Comparison of ENCODE assay signal across 16 mouse cellular contexts in the genomic region with DNA sequence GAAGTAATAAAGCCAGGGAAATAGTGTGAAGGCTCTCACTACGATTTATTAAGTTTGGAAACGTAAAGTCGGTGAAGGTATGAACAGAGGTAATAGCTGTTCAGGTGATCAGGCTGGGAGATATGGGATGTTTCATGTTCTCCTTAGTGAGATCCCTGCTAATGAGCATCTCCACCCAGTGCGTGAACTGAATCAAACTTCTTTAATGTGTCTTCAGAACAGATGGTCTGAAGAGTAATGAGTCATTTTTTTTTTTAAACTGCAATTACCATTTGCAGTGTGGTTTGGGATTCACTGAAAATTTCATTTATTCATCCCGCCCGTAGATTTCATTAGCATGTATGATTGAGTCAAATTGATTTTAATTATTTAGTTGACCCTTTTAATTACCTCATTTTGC.
"Had no signal": no experiment of that assay in that cellular context is flagged by ENCODE, and none has a peak within 500 bp of the region (broad histone marks: within the 10 kb centered on the region; RNA-seq: fewer than 3 reads in every experiment).

No protein-coding gene starts in this region.

- H3K27ac ChIP-seq: layer of hippocampus, adult 2 months; limb, embryonic 12.5 days; liver, embryonic 13.5 days; lung, embryonic 15.5 days; macrophage; midbrain, embryonic 13.5 days; neural tube, embryonic 12.5 days; stomach, postnatal 0 days had no signal

- H3K36me3 ChIP-seq: limb, embryonic 12.5 days; liver, embryonic 13.5 days; lung, embryonic 15.5 days; midbrain, embryonic 13.5 days; neural tube, embryonic 12.5 days had no signal

- H3K4me3 ChIP-seq: layer of hippocampus, adult 2 months; limb, embryonic 12.5 days; liver, embryonic 13.5 days; lung, embryonic 15.5 days; megakaryocyte, embryonic 14.5 days; midbrain, embryonic 13.5 days; neural tube, embryonic 12.5 days had no signal

- H3K9ac ChIP-seq: limb, embryonic 12.5 days; liver, embryonic 13.5 days; liver, postnatal 0 days; lung, embryonic 15.5 days; midbrain, embryonic 13.5 days; neural tube, embryonic 12.5 days had no signal

- H3K4me1 ChIP-seq: limb, embryonic 12.5 days; liver, embryonic 13.5 days; lung, embryonic 15.5 days; megakaryocyte, embryonic 14.5 days; neural tube, embryonic 12.5 days had no signal

- ATAC-seq: liver, postnatal 0 days; midbrain, embryonic 13.5 days had no signal

- H3K27me3 ChIP-seq: limb, embryonic 12.5 days; liver, embryonic 13.5 days; lung, embryonic 15.5 days; megakaryocyte, embryonic 14.5 days; midbrain, embryonic 13.5 days; neural tube, embryonic 12.5 days had no signal

- H3K9me3 ChIP-seq: limb, embryonic 12.5 days; liver, embryonic 13.5 days; lung, embryonic 15.5 days; megakaryocyte, embryonic 14.5 days; midbrain, embryonic 13.5 days; neural tube, embryonic 12.5 days had no signal

- H3K4me2 ChIP-seq: limb, embryonic 12.5 days; liver, embryonic 13.5 days; lung, embryonic 15.5 days; midbrain, embryonic 13.5 days; neural tube, embryonic 12.5 days had no signal

- DNase-seq: kidney, postnatal 10 days; kidney, postnatal 4 days; liver; liver, embryonic 13.5 days; liver, postnatal 0 days; lung, postnatal 14 days; thymus, adult 18-20 months; thymus, postnatal 14 days had no signal
